Mouse (Mus musculus) hindbrain, embryonic 14.5 days (tissue): Measurements from ENCODE around the gene Ap3b1. TPM values are rescaled to one million over a fixed set of nuclear protein-coding genes. Genes with fewer than 3 reads are reported as not detected.

Experiments
- ATAC-seq: fragments of 200-750 bp; cut with Nextera tagmentation; 2 replicates; pipeline ENCODE4 v1.8.0; 2017; ENCODE audit warnings: moderate number of reproducible peaks, mild to moderate bottlenecking, moderate TSS enrichment, moderate library complexity; ENCODE audit not compliant: low FRiP score
- DNase-seq: peaks from one replicate; pipeline ENCODE4 v3.0.0-alpha.2; 2015; ENCODE audit warnings: low spot score
- H3K27ac ChIP-seq: fragments of 300-500 bp; sonication (generic); 2 replicates; pipeline ENCODE4 v1.5.1; 2014; ENCODE audit warnings: mild to moderate bottlenecking, moderate library complexity
- H3K27me3 ChIP-seq: fragments of 300-500 bp; sonication (generic); 2 replicates; pipeline ENCODE4 v1.6.1; 2014; ENCODE audit warnings: mild to moderate bottlenecking, low read length, mixed read lengths; ENCODE audit not compliant: control insufficient read depth, insufficient read depth
- H3K36me3 ChIP-seq: fragments of 300-500 bp; sonication (generic); replicated peaks from 2 replicates; pipeline ENCODE4 v1.6.1; 2014; ENCODE audit not compliant: control insufficient read depth, insufficient read depth
- H3K4me1 ChIP-seq: fragments of 300-500 bp; sonication (generic); replicated peaks from 2 replicates; pipeline ENCODE4 v1.6.1; 2014; ENCODE audit warnings: antibody characterized with exemption, low read length, mixed read lengths; ENCODE audit not compliant: control insufficient read depth, insufficient read depth
- H3K4me2 ChIP-seq: fragments of 300-500 bp; sonication (generic); replicated peaks from 2 replicates; pipeline ENCODE4 v1.6.1; 2014; ENCODE audit warnings: mild to moderate bottlenecking, moderate library complexity
- H3K4me3 ChIP-seq: fragments of 300-500 bp; sonication (generic); replicated peaks from 2 replicates; pipeline ENCODE4 v1.5.1; 2014; ENCODE audit warnings: mild to moderate bottlenecking, low read length
- H3K9ac ChIP-seq: fragments of 300-500 bp; sonication (generic); 2 replicates; pipeline ENCODE4 v1.6.1; 2014
- H3K9me3 ChIP-seq: fragments of 300-500 bp; sonication (generic); 2 replicates; pipeline ENCODE4 v1.6.1; 2016; ENCODE audit warnings: low read length; ENCODE audit not compliant: control insufficient read depth
- WGBS: fragments of 180-500 bp; shearing (Covaris S2); extraction: QIAGEN DNeasy Blood & Tissue Kit; methylation state at CpG from one replicate; pipeline ENCODE4 v1.1.7; 2014; 5-methylcytosine and 5-hydroxymethylcytosine counted together
- polyA plus RNA-seq: library from polyadenylated mRNA; unstranded; fragments of >200 nt; fragmentation: Nextera tagmentation; extraction: Ambion mirVana; gene quantifications from 2 replicates; pipeline ENCODE4 v1.2.1, GENCODE M21; 2014

Ap3b1 gene
- polyA plus RNA-seq, 1 experiment from 2014 or later: 27.3 TPM

- Histone ChIP-seq H3K27me3 (no peaks in the 10 kb centered on the region), H3K27ac (no peak overlapping the region), H3K4me2 (no peak overlapping the region), H3K4me3 (no peak overlapping the region), H3K9ac (no peak overlapping the region), H3K4me1 (0 out of 2 replicates have a peak, but pooled peaks cover 3% of the 10 kb centered on the region), H3K36me3 (0 out of 2 replicates have a peak, but pooled peaks cover 6% of the 10 kb centered on the region), H3K9me3 (no peaks in the 10 kb centered on the region)
- no peak for DNase-seq
- 89% methylated on average over 8 of the region's 8 CpGs for WGBS
- ATAC-seq: no peak
These were observed 149.6 kb downstream of the Ap3b1 start for GRCm38 (mm10) chr13:94508344-94508743.

- DNase-seq (no peak), ATAC-seq (no peak)
- Histone ChIP-seq H3K9me3 (no peaks in the 10 kb centered on the region), H3K27ac (no peak overlapping the region), H3K36me3 (no peaks in the 10 kb centered on the region), H3K9ac (no peak overlapping the region), H3K4me3 (no peak overlapping the region), H3K27me3 (no peaks in the 10 kb centered on the region), H3K4me2 (no peak overlapping the region), H3K4me1 (0 out of 2 replicates have a peak, but pooled peaks cover 3% of the 10 kb centered on the region)
- 76% methylated on average over 10 of the region's 10 CpGs for WGBS
These were observed 154.5 kb downstream of the Ap3b1 start for GRCm38 (mm10) chr13:94513157-94513767.

- H3K9me3 ChIP-seq: no peaks in the 10 kb centered on the region
- DNase-seq: no peak
- 92% methylated on average over 9 of the region's 9 CpGs for WGBS
- H3K27me3 ChIP-seq: no peaks in the 10 kb centered on the region
- H3K4me3 ChIP-seq: no peak overlapping the region
- no peak overlapping the region for H3K4me2 ChIP-seq
- ATAC-seq: no peak
- no peak overlapping the region for H3K27ac ChIP-seq
- H3K36me3 ChIP-seq: no peaks in the 10 kb centered on the region
- H3K4me1 ChIP-seq: 0 out of 2 replicates have a peak, but pooled peaks cover 3% of the 10 kb centered on the region
- H3K9ac ChIP-seq: no peak overlapping the region
These were observed 155.1 kb downstream of the Ap3b1 start for GRCm38 (mm10) chr13:94513898-94514297.

- Histone ChIP-seq H3K36me3 (no peaks in the 10 kb centered on the region), H3K9me3 (no peaks in the 10 kb centered on the region), H3K27ac (no peak overlapping the region), H3K27me3 (no peaks in the 10 kb centered on the region), H3K4me3 (no peak overlapping the region), H3K4me2 (no peak overlapping the region), H3K9ac (no peak overlapping the region), H3K4me1 (0 out of 2 replicates have a peak, but pooled peaks cover 3% of the 10 kb centered on the region)
- DNase-seq (no peak), ATAC-seq (no peak)
These were observed 156.2 kb downstream of the Ap3b1 start for GRCm38 (mm10) chr13:94514992-94515391.

- no peak for ATAC-seq
- Histone ChIP-seq H3K4me1 (0 out of 2 replicates have a peak, but pooled peaks cover 3% of the 10 kb centered on the region), H3K4me2 (no peak overlapping the region), H3K9me3 (no peaks in the 10 kb centered on the region), H3K27ac (no peak overlapping the region), H3K27me3 (no peaks in the 10 kb centered on the region), H3K36me3 (no peaks in the 10 kb centered on the region), H3K4me3 (no peak overlapping the region), H3K9ac (no peak overlapping the region)
- WGBS: 82% methylated on average over 6 of the region's 6 CpGs
- DNase-seq: no peak
These were observed 157.8 kb downstream of the Ap3b1 start for GRCm38 (mm10) chr13:94516532-94516931.

GRCm38 (mm10) chr13:94518176-94518575 lies 159.4 kb downstream of the Ap3b1 start:
- no peak overlapping the region for H3K4me3 ChIP-seq
- H3K9me3 ChIP-seq: no peaks in the 10 kb centered on the region
- H3K27ac ChIP-seq: no peak overlapping the region
- no peak overlapping the region for H3K9ac ChIP-seq
- no peak for ATAC-seq
- no peak overlapping the region for H3K4me2 ChIP-seq
- no peaks in the 10 kb centered on the region for H3K36me3 ChIP-seq
- H3K27me3 ChIP-seq: no peaks in the 10 kb centered on the region
- WGBS: 88% methylated on average over 4 of the region's 4 CpGs
- H3K4me1 ChIP-seq: no peaks in the 10 kb centered on the region
- DNase-seq: no peak

- no peaks in the 10 kb centered on the region for H3K9me3 ChIP-seq
- H3K4me2 ChIP-seq: no peak overlapping the region
- DNase-seq (no peak), ATAC-seq (no peak)
- no peak overlapping the region for H3K27ac ChIP-seq
- no peaks in the 10 kb centered on the region for H3K36me3 ChIP-seq
- WGBS: 88% methylated on average over 8 of the region's 8 CpGs
- H3K4me1 ChIP-seq: no peaks in the 10 kb centered on the region
- H3K9ac ChIP-seq: no peak overlapping the region
- H3K27me3 ChIP-seq: no peaks in the 10 kb centered on the region
- no peak overlapping the region for H3K4me3 ChIP-seq
These were observed 160.5 kb downstream of the Ap3b1 start for GRCm38 (mm10) chr13:94519276-94519675.

GRCm38 (mm10) chr13:94523213-94523612 lies 164.5 kb downstream of the Ap3b1 start:
- ATAC-seq (no peak), DNase-seq (no peak)
- no peaks in the 10 kb centered on the region for H3K9me3 ChIP-seq
- H3K4me1 ChIP-seq: no peaks in the 10 kb centered on the region
- WGBS: 70% methylated on average over 5 of the region's 5 CpGs
- no peak overlapping the region for H3K9ac ChIP-seq
- H3K4me3 ChIP-seq: no peak overlapping the region
- H3K4me2 ChIP-seq: no peak overlapping the region
- peaks cover 3% of the 10 kb centered on the region; the same call in 1 of the 2 replicates for H3K36me3 ChIP-seq
- no peak overlapping the region for H3K27ac ChIP-seq
- no peaks in the 10 kb centered on the region for H3K27me3 ChIP-seq

- no peaks in the 10 kb centered on the region for H3K27me3 ChIP-seq
- no peaks in the 10 kb centered on the region for H3K9me3 ChIP-seq
- H3K4me3 ChIP-seq: no peak overlapping the region
- H3K4me1 ChIP-seq: no peaks in the 10 kb centered on the region
- H3K36me3 ChIP-seq: peaks cover 14% of the 10 kb centered on the region
- 85% methylated on average over 7 of the region's 7 CpGs for WGBS
- no peak overlapping the region for H3K27ac ChIP-seq
- no peak overlapping the region for H3K4me2 ChIP-seq
- no peak for DNase-seq
- ATAC-seq: no peak
- no peak overlapping the region for H3K9ac ChIP-seq
These were observed 166.0 kb downstream of the Ap3b1 start for GRCm38 (mm10) chr13:94524669-94525238.
